Mouse (Mus musculus) erythroblast, embryonic 14.5 days (primary cell): Measurements from ENCODE around the gene Grap. TPM values are rescaled to one million over a fixed set of nuclear protein-coding genes. Genes with fewer than 3 reads are reported as not detected.
"Not testable (repeated sequence)": the region's sequence is repeated elsewhere in the genome, so short reads cannot be mapped to it uniquely, and the experiment has no call there.

Experiments
- H3K27me3 ChIP-seq: 2 replicates; pipeline ENCODE4 v1.6.1; 2012; ENCODE audit warnings: inconsistent platforms; ENCODE audit not compliant: control insufficient read depth
- H3K36me3 ChIP-seq: 2 replicates; pipeline ENCODE4 v1.6.1; 2012; ENCODE audit warnings: mild to moderate bottlenecking, inconsistent platforms; ENCODE audit not compliant: control insufficient read depth
- H3K4me1 ChIP-seq: 2 replicates; pipeline ENCODE4 v1.6.1; 2012; ENCODE audit warnings: inconsistent platforms; ENCODE audit not compliant: control insufficient read depth
- H3K4me3 ChIP-seq: replicated peaks from 2 replicates; pipeline ENCODE3; 2012; ENCODE audit warnings: moderate library complexity, mild to moderate bottlenecking, inconsistent platforms
- H3K9me3 ChIP-seq: 2 replicates; pipeline ENCODE4 v1.6.1; 2012; ENCODE audit warnings: low read length, inconsistent platforms, mixed read lengths; ENCODE audit not compliant: control insufficient read depth
- GATA1 ChIP-seq: IDR thresholded peaks from 2 replicates; pipeline ENCODE4 v1.6.1; 2012; ENCODE audit warnings: low read length, inconsistent platforms, mixed read lengths
- TAL1 ChIP-seq: IDR thresholded peaks from 3 replicates; pipeline ENCODE4 v1.6.1; 2012; ENCODE audit warnings: low read length, inconsistent platforms, mixed read lengths
- polyA plus RNA-seq: library from polyadenylated mRNA; stranded (reverse); fragments of >175 nt; gene quantifications from 2 replicates; pipeline ENCODE4 v1.2.3, GENCODE M21; 2012

Grap gene
- polyA plus RNA-seq, 1 experiment, result 0.06 TPM

DNA sequence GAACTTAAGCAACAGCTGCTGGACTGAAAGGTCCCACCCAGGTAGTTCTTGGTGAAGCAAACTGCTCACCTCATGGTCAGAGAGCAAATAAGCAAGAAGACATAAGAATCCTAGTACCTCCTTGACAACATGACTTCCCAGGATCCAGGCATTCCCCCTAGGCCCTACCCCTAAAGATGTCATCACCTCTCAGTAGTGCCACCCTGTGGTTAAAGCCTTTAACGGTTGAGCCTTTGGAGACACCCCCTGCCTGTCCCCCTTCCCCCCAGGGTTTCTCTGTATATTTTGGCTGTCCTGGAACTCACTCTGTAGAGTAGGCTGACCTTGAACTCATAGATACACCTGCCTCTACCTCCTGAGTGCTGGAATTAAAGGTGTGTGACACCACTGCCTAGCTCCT, 15.7 kb upstream of the Grap start:
- H3K36me3 ChIP-seq, result no peaks in the 10 kb centered on the region
- H3K4me3 ChIP-seq, result no peak overlapping the region
- H3K27me3 ChIP-seq, result no peaks in the 10 kb centered on the region
- H3K9me3 ChIP-seq, result no peaks in the 10 kb centered on the region
- TF ChIP-seq TAL1 (no peak), GATA1 (no peak)
- H3K4me1 ChIP-seq, result no peaks in the 10 kb centered on the region

DNA sequence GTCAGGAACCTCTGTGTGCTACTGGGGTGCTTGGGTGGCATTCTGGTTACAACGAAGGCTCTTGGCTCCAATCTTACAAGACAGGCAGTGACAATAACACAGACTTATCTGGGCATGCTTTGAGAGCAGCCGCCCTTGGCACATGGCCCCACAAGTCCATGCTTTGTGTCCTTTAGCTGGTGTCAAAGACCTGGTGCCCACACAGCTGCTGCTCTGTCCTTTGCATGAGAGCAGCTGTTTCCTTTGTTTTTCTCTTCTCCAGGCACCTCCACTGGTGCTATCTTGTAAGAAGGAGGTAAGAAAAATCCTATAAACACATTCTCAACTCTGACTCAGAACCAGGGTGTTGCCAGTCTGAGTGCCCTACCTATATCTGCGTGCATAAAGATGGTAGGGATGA, 15.2 kb upstream of the Grap start:
- TF ChIP-seq TAL1 (no peak), GATA1 (no peak)
- Histone ChIP-seq H3K36me3 (no peaks in the 10 kb centered on the region), H3K4me1 (no peaks in the 10 kb centered on the region), H3K4me3 (no peak overlapping the region), H3K27me3 (no peaks in the 10 kb centered on the region), H3K9me3 (no peaks in the 10 kb centered on the region)

DNA sequence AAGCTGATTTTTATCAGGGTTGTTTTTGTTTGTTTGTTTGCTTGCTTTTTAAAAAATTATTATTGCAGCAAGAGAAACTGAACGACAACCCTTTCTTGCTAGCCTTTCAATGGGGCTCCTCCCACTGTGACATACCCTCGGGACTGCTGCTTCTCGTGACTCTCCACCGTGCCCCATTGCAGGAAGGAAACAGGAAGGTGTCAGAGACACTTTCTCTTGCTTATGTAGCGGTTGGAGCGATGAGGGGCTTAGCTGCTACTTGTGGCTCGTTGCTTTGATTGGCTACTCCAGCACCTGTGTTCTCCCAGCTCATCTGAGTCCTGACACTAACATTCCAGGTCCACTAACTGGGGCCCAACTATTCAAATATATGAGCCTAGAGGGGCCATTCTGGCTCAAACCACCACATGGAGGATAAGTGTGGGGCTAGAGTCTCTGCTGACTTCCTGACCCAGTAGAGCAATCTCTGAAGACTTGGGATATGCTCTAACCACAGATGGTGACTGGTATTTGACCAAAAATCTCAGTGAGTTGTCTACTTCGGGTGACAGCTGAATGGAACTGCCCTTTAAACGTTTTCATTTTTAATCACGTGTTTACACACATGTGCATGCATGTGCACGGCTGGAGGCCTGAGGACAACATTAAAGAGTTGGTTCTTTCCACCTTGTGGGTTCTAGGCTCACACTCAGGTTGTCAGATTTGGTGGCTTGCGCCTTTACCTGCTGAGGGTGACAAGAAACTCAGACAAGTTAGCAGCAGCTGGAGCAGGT, 14.1 kb upstream of the Grap start:
- no peaks in the 10 kb centered on the region for H3K36me3 ChIP-seq

DNA sequence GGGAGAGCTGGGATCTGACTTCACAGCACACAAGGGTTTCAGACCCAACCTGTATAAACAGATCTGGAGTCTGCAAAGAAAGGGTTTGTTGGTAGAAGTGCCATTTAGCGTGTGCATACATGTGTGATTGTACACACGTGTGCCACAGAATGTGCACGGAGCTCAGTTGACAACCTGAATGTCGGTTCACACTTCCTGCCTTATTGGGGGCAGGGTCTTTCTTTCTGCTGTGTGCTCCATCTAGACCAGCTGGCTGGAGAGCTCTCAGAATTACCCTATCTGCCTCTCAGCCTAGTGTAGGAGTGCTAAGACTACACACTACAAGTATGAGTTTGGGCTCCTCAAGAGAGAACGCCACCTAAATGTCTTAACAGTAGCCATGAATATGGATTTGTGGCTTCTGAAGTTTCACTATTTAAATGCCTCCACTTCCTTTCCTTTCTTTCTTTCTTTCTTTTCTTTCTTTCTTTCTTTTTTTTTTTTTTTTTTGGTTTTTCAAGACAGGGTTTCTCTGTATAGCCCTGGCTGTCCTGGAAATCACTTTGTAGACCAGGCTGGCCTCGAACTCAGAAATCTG, 13.4 kb upstream of the Grap start:
- no peaks in the 10 kb centered on the region for H3K36me3 ChIP-seq
- no peak overlapping the region for H3K4me3 ChIP-seq
- no peaks in the 10 kb centered on the region for H3K9me3 ChIP-seq
- no peaks in the 10 kb centered on the region for H3K27me3 ChIP-seq
- no peak for TF ChIP-seq GATA1
- peak; percentile 4; the same call in 1 of the 3 replicates for TF ChIP-seq TAL1
- no peaks in the 10 kb centered on the region for H3K4me1 ChIP-seq

More for the DNA sequence above, 14.1 kb upstream of the Grap start:
- Histone ChIP-seq H3K9me3 (no peaks in the 10 kb centered on the region), H3K27me3 (no peaks in the 10 kb centered on the region), H3K4me1 (no peaks in the 10 kb centered on the region), H3K4me3 (no peak overlapping the region)
- TF ChIP-seq GATA1, result no peak
- no peak for TF ChIP-seq TAL1

DNA sequence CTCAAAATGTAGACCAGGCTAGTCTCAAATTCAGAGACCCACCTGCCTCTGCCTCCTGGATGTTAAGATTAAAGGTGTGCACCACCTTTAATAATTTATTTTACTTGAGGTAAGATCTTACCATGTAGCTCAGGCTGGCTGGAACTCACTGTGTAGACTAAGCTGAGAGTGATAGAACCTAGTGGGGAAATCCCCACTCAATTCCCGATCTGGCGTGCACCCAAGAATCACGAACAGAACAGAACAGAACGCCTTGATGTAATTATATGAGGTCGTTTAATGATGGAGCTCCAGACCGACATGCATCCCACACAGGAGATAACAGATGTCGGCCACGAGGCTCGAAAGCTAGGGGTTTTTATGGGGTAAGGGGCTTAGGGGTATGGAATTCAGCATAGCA, 12.5 kb upstream of the Grap start:
- H3K4me1 ChIP-seq, H3K9me3 ChIP-seq, H3K4me3 ChIP-seq, H3K27me3 ChIP-seq, H3K36me3 ChIP-seq: not testable (repeated sequence)

- no peaks in the 10 kb centered on the region for H3K4me1 ChIP-seq
- H3K4me3 ChIP-seq, result no peak overlapping the region
- TF ChIP-seq GATA1 (no peak), TAL1 (no peak)
- no peaks in the 10 kb centered on the region for H3K9me3 ChIP-seq
- no peaks in the 10 kb centered on the region for H3K27me3 ChIP-seq
- H3K36me3 ChIP-seq, result no peaks in the 10 kb centered on the region
Measured at GRCm38 (mm10) chr11:61642106-61642505, 11.0 kb upstream of the Grap start.

- no peaks in the 10 kb centered on the region; the same call in 1 of the 2 replicates for H3K27me3 ChIP-seq
- no peaks in the 10 kb centered on the region for H3K9me3 ChIP-seq
- no peaks in the 10 kb centered on the region for H3K4me1 ChIP-seq
Measured at GRCm38 (mm10) chr11:61643184-61643961, 9.7 kb upstream of the Grap start.

GRCm38 (mm10) chr11:61644576-61645326, 8.3 kb upstream of the Grap start:
- Histone ChIP-seq H3K27me3 (no peaks in the 10 kb centered on the region; the same call in 1 of the 2 replicates), H3K9me3 (no peaks in the 10 kb centered on the region), H3K36me3 (no peaks in the 10 kb centered on the region), H3K4me1 (no peaks in the 10 kb centered on the region), H3K4me3 (no peak overlapping the region)
- TF ChIP-seq TAL1 (no peak), GATA1 (no peak)

More at GRCm38 (mm10) chr11:61643184-61643961, 9.7 kb upstream of the Grap start:
- H3K36me3 ChIP-seq, result no peaks in the 10 kb centered on the region
- H3K4me3 ChIP-seq, result no peak overlapping the region
- TF ChIP-seq TAL1 (no peak), GATA1 (no peak)
